Mouse (Mus musculus) spleen, postnatal 36 days (tissue): Measurements from ENCODE around the gene Tcn2.
"Not testable (repeated sequence)": the region's sequence is repeated elsewhere in the genome, so short reads cannot be mapped to it uniquely, and the experiment has no call there.

ENCODE experiments used
- DNase-seq, 2 experiments: peaks; one replicate each; pipeline ENCODE4 v3.0.0; 2022; ENCODE audit warnings: low spot score in 2 of 2, mixed read lengths in 1 of 2

Gene Tcn2

DNA sequence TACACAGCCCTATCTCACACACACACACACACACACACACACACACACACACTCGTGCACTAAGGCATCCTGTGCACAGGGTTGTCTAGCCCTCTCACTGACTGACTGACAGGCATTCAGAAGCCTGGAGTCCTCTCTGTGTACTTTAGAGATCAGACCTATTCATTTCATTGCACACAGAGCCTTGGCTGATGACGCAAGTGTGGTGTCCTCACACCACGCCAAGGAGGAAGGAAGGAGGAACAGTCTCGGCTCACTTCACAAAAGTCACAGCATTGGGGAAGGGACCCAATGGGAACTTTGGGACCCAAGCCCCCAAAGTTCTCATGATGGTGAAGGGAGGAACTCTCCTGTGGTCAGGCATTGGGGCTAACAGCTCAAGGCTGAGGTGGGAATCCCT lies 1.9 kb downstream of the Tcn2 start:
- no peak for DNase-seq

DNA sequence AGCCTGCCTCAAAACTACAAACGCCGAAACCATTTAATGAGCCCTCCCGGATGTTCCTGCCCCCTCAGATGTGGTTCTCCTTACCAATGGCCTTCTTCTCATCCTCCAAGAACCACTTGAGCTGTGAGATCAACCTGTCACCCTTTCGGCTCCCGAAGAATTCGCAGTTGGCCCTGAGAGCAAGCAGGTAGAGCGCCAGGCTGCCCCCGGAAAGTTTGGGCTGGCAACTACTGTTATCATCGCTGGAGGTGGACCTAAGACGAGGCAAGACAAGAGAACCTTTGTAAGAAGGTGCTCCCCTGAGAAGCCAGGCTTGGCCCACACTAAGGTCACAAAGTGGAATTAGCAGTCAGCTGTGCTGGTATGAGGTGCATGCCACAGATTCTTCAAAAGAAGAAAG lies 6.0 kb downstream of the Tcn2 start:
- DNase-seq, result no peak

DNA sequence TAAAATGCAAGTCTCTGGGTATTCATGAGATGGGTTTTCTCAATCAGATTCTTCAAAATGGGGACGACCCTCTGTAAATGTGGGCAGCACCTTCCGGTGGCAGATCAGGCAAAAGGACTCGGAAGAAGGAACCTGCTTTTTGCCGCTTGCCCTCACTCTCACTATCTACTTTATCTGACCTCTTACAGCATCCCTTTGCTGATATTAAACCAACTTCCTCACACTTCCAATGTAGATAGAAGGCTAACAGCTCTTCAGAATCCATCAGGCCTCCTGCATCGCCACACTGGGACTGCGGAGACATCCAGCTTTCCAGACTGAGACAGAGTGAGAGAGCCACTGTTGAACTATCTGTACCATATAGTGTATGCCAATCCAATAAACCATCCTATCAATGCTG lies 9.2 kb downstream of the Tcn2 start:
- no peak for DNase-seq

DNA sequence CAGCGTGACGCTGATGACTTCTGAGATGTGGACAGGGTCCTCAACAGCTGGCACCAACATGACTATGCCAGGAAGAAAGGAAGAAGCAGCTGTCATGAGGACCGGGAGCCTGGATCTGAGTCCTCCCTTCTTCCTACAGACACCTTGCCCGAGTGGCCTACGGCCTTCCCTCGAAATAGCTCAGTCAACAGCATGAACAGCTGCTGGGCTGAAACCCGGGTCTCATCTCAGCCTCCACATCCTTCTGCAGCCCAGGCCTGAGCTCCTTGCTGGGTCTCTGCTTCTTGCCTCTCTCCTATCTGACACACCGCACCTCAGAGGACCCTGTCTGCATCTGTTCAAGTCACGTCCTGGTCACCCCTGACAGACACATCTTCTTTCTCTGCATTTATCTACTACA lies 9.8 kb downstream of the Tcn2 start:
- no peak for DNase-seq

DNA sequence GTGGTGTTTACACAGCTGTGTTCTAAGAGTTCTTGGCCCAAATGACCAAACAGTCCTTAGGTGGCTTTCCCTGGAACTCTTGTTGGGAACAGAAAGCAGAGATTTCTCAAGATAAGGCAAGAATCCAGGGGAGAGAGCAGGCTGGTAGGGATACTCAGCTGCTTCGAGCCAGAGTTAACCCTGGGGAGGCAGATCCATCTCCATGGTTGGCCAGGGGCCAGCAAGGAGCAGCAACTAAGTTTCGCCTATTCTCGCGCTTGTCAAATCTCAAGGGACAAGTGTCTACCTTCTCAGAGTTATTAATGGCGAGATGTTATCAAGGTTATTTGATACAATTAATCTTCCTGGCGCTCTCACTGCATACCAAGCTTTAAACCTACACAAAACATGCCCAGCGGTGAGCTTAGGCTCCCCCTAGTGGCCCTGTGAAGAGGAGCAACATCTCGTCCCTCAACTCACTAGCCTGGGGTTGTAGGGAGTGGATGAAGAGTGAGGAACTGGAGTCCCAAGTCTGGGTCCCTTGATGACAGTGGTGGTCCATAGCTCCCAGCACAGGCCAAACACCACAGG lies 10.6 kb downstream of the Tcn2 start:
- DNase-seq, result peak in 1 of 2 experiments; percentile 34

DNA sequence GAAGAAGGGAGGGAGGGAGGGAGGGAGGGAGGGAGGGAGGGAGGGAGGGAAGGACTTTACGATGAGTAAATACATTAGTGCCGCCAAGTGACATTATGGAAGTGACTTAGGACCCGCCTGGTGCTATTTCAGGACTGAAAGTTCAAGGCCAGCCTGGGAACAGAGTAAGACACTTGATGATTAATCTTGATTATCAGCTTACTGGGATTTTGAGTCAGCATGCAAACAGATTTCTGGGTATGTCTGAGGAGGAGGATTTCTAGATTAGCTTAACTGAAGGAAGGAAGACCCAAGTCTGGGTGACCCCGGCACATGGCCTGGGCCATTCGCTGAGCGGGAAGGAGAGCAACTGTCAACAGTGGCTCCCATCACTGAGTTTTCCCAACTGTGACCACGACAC lies 11.5 kb downstream of the Tcn2 start:
- no peak for DNase-seq

DNA sequence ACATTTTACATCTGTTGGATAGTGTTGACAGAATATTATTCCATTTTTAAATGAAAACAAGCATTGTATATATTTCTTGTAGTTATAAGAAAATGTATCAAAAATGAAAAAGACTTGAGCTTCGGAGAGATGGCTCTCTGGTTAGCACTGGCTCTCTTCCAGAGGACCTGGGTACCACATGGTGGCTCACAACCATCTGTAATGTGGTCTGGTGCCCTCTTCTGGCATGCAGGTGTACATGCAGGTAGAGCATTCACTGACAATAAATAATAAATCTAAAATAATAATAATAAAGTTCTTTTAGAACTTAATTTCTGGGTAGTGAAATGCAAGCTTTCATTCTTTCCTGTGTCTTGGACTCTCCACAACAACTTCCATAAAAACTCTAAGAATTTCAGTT lies 13.2 kb downstream of the Tcn2 start:
- DNase-seq, result no peak

DNA sequence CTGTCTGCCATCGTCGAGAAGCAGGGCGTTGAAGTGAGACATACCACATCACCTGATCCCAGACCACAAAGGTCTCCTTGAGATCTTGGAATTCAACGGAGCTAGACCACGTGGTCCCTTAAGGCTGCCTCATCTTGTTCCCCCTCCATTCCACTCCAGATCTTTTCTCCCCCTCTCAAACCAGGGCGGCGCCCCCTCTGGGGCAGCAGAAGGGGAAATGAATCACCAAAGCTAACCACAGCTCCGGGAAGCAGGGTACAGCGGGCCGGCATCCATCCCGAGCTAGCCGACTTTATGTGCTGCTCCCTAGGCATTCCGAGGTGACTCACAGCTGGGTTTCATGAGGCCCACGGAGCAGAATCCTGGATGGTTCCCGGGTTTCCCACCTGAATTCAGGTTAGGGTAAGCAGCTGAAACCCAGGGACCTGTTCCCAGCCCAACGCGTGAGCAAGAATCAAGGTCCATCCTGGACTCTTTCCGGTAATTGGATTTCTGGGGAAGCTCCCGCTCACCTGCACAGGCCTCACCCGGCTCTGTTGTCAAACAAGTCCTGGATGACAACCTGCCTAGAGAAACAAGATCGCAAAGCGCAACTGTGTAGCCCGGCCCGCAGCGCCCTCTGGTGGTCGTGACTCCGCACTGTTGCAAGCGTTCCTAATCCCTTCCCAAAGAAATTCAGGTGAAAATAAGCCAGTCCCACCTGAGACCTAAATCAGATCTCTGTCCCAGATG lies 17.7 kb downstream of the Tcn2 start, which contains the start of gene Slc35e4:
TSS of gene Slc35e4 (minus strand) at position 556 of the 732 bp plus-strand sequence.
- DNase-seq, result peak; percentile 57 to 61

DNA sequence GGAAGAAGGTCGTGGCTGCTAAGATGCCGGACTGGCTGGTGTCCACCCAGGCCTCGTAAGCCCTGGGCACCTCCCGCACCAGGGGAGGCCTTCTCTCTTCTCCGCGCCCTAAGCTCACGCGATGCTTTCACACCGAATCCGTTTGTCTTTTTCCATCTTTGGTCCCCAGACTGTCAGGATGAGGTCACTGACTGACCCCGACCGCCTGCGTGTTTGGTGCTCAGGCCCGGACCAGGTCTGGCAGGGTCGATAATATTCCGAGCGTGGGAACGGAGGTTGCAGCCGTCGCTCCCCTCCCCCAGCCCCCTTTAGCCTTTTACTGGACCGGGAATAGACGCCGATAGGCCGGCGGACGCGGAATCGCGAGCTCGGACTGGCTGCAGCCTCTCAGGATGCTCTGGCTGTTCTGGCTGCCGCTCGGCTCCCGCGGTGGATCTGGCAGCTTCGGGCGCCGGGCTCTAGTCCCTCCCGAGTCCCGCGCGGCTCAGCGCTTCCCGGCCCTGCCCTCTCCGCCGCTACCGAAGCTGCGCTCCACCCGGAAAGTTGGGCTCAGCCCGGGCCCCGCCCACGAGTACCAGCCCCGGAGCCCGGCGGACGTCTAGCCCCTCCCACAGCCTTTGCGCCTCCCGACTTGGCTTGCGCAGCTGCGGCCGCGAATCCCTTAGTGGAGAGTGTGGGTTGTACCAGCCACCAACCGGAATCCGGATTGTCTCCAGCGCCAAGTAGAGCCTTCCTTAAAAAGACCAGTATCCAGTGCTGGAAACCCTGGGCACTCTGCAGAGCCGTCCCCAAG lies 18.4 kb downstream of the Tcn2 start:
- peak; percentile 81 to 82 for DNase-seq

DNA sequence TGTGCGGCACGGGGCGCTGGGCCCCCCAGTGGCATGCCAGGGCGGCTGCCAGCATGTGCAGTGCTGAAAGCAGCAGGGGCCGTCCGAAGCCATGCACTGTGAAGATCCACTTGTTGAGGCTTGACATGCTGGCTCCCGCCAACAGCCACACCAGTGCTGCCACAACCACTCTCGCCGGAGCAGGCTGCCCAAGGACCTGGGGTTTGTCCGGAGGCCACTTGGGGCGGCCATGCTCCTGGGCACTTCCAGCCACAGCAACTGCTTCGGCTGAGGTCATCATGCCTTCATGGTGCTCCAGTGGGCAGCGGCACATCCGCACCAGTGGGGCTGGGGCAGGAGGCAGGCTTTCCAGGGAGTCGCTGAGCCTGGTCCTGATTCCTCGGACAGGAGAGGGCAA lies 19.1 kb downstream of the Tcn2 start:
- DNase-seq, result no peak

DNA sequence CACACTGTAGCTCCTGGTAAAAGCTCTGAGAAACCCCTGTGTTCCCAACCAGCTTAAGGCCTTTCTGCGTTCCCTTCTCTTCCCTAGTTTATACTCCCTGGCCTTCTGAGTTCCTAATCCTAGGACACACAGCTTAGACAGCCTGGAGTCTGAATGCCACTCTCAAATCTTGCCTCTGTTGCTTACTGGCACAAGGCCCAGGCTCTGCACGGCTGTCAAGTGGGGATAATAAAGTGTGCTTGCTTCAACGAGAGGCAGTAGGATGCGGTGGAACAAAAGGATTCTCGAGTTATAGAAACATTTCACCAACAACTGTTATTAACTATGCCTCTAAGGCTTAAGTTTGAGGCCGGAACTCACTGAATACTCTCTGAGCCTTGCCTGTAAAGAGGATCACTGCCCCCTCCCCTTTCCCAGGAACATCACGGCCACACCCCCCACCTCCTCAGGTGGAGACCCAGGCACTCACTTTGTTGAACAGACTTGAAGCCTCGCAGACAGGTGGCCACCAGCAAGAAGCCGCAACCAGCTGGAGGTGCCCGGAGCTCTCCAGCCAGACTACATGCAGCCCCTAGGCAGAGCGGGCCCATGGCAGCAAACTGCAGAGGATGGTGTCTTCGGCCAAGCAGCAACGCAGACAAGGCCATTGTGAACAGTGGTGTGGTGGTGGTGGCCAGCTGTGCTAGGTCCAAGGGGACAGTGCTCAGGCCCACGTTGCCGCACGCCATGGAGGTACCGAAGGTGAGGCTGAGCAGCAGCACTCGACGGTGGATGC lies 19.7 kb downstream of the Tcn2 start:
- no peak for DNase-seq

DNA sequence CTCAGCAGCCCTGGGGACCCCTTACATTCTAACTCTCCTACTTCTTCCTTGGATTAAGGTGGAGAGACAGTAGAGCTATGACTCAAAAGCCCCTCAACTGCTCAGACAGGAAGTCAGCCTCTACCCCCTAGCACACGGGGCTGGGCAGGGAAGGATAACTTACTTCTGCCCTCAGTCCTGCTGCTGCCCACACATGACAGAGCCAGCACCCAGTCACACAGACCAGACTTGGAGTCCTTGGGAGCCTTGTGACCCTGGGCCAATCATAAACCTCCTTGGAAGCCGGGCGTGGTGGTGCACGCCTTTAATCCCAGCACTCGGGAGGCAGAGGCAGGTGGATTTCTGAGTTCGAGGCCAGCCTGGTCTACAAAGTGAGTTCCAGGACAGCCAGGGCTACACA lies 20.5 kb downstream of the Tcn2 start:
- DNase-seq, result not testable (repeated sequence)

DNA sequence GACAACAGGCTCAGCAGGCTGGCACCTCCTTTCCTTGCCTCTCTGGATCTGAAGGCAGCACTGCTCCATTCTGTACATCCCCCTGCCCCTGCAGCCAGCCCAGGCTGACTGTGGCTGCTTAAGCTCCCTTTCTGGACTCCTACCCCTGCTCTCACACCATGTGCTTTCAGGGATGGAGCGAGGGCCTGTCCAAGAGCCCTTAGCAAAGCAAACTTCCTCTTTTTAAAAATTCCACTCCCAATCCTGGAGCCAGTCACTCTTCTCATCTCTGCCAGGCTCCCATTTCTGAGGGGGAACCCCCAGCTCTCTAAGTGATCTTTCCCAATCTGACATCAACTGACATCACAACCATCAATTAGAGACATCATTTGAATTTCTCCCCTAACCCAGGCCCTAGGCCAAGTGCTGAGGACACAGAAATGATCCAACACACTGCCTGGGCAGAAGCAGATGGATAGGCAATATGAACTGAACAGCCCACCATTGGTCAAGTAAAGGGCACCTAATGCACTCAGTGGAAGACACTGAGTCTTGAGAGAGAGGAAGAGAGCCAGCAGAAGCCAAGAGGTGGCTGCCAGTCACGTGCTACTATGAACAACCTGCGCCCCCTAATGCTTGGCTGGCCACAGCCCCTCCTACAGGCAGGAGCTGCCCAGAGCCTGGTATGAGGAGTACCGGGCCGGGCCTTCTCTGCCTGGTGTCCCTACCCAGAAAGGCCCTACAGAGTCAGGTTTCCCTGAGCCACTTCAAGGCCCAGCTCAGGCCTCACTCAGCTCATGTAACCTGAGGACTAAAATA lies 21.2 kb downstream of the Tcn2 start:
- DNase-seq, result no peak

DNA sequence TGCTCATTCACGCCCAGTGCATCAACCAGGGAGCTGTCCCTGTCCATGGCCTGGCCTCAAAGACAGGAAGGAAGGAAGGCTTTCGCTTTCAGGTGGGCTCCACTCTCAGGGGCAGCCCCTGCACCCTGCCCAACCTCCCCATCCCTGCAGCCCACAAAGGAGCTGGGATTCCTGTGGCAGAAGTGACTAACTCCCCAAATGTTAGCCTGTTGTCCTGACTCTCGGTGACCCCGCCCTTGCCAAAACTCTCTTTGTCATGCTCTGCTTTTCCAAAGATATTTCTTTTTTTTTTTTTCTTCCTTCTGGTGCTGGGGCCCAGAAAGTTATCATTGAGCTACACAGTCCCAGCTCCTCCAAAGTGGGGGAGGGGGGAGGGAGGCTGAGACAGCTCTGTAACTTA lies 22.7 kb downstream of the Tcn2 start:
- DNase-seq, result no peak

DNA sequence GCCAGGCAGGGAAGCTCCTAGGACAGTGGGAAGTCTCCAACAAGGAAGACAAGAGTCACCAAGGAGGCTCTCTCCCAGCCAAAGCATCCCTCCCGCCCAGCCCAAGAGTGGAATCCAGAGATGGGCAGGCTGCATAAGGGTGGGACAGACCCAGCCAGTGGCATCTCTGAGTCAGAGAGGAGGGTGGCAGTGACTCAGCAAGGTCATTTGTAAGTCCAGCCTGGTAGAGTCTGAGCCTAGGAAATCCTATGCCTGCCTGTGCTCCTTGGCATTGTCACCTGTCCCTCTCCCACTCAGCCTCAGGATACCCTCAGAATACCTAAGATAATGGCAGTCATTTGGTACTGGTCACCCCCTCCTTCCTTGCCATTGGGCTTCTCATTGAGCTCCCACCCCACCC lies 26.5 kb downstream of the Tcn2 start:
- no peak for DNase-seq

DNA sequence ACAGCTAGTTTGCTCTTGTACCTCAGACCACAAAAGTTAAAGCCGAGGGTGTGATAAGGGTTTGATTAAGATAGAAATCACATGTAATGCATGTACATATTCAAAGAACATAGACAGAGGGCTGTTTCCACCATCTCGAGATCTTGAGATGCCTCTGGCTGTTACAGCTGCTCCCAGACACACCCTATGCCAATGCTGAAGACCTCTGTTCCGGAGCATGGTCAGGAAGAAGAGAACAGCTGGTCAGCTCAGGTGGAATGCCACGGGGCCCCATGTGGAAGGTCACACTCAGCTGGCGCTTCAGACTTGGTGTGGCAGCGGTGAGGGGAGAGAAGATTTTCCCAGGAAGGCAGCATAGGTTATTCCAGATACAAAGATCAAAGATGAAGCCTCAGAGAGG lies 27.3 kb downstream of the Tcn2 start:
- DNase-seq, result no peak

DNA sequence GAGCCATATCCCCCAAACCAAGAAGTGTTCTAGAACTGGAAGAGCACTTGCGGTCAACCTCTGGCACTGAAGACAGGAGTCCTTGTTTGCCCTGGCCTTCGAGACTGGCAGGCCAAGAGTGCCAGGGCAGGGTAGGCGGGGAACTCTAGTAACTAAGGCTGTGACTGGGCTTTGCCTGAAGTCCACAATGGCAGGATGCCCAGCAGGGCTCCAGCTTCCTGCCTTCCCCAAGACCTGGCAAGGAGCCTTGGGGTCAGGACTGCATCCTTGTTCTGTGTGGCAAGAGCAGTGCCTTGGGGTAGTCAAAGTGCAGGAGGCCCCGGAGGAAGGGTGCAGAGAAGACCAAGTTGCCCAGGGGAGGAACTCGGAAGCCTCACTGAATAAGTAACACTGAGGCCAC lies 28.9 kb downstream of the Tcn2 start:
- no peak for DNase-seq

DNA sequence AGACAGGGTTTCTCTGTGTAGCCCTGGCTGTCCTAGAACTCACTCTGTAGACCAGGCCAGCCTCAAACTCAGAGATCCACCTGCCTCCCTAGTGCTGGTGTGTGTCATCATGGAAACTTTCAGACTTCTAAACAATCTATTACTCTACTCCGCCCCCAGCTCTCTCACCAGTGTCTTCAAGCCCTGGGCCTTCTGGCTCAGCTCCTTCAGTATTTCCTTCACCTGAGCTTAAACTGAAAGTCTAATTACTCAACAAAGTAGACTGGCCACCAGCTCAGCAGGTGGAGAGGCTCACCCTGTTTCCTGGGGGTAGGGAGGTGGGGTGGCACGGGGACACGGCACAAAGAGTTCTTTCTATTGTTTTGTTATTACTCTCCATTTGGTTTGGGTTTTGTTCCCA lies 29.4 kb downstream of the Tcn2 start:
- no peak for DNase-seq

DNA sequence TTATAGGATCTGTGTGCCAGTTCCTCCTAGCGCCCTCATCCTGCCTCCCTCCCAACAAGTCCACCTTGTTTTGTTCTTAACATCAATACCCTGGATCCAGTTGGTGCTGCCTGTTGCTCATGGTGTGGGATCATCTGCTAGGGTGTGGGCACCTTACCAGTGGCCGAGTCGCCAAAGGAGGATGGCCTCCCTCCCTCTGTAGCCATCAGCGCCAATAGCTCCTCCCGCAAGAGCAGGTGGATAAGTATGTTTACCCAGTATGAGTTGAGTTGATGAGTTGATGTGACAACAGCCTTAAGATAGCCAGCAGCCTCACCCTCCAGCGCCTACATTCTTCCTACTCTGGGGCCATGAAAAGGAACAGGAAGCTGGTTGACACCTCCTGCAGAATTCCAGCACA lies 31.7 kb downstream of the Tcn2 start:
- no peak for DNase-seq

DNA sequence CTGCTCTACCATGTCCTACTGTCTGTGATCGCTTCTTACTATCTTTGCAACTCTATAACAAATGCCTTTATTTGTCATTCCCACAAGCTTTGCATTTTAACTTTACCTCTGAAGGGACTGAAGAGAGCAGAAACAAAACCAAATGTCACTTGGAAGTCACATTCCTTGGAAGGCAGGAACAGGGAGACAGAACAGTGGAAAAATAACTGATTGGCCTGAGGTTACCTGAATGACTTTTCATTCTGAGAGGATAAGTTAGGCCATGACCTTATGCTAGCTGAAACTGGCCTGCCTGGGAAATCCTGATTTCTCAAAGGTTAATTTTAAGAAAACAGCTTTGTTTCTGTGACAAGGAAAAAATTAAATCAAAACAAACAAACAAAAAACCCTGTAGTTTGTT lies 36.0 kb downstream of the Tcn2 start:
- no peak for DNase-seq

DNA sequence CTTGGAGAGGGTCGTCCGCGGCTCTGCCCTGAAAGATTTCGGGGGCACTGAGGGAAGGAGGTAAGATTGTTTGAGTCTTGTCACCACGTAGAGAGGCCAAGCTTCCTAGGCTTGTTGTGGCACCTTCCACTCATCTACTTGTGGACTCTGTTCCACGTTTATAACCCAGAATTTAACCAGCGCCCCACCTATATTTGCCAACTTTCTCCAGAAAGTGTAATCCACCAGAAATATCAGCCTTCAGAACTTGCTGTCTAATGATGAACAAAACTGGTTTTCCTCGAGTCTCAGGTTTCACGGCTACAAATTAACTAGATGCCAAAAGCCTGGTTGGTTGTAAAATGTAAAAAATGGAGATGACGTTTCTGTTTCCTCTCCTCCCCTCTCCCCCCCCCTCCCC lies 36.5 kb downstream of the Tcn2 start:
- DNase-seq, result no peak
